Mouse (Mus musculus): Measurements from ENCODE around the gene Fam71f1.

The Fam71f1 gene

DNA sequence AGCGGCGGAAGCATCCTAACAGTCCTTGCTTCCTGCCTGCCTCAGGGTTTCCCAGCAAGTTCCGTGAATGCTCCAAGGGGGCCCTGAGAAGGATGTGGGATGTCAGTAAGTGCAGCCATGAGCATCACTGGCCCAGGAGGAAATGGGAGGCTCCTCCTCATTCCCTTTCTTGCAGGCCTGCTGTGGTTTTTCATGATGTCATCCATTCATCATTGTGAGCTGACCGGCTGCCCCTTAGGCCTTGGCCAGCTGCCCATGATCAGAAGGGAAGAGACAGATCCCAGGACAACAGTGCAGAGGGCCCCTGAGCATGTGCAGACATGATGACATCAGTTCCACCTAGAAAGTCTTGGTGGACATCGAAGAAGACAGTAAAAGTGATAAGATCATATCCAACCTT lies at the start of gene Fam71f1:
Gene Fam71f1, plus strand, starts transcription at position 262 of the 400 bp plus-strand sequence.
- DNase-seq (ENCODE audit: low spot score) = peak; percentile 22

DNA sequence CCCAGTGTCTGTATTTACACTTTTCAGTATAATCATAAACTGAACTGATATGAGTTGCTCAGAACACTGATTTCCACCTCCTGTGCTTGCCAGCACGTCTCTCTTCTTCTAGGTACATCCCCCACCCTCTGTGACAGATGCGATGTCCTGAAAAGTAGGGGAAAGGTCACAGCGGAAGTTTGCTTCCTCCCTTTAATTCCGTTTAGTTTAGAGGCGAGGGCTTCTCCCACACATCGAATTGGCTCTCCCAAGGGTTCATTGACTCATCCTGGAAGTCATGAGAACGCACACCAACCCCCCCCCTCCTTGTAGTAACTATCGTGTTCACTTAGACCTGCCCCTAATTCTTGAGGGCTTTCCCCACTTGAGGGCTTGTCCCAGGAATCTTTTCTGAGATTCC lies 48.0 kb upstream of the Fam71f1 start:
- peak; percentile 63 for DNase-seq (ENCODE audit: low spot score)

DNA sequence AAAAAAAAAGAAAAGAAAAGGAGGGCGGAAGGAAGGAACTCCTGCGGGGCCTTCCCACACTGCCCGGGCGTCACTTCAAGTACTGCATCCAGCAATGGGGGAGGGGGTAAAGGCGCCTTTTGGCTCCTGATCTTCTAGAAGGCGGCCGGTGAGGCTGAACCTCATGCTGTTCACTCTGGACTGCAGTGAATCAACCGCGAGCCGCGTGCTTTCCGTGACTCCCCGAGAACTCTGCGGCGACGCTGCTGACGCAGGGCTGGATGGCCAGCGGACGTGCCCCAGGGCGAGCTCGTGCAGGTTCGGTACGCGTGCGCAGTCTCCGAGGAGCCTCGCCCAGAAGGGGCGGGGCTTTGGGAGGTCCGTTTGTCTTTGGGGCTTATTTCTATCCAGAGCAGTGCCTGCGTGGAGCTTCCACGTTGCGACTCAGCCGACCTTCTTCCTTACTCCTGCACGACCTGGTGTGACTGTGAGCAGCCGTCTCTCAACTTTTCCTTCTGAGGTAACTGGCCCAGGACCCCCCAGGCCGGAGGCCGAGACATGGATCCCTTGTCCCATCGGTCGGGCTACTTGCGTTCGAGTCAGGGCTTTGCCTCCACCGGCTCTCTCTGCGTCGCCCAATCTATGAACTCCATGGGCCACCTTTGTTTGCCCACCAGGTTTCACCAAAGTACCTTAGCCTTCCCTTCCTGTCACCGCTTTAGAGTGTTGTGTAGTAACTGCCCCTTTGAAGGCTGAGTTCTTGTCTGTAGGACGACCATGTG lies 46.4 kb upstream of the Fam71f1 start, which contains the start of gene Hilpda:
Gene Hilpda, plus strand, starts transcription at position 177 of the 761 bp plus-strand sequence.
- DNase-seq (ENCODE audit: low spot score) = peak; percentile 95

DNA sequence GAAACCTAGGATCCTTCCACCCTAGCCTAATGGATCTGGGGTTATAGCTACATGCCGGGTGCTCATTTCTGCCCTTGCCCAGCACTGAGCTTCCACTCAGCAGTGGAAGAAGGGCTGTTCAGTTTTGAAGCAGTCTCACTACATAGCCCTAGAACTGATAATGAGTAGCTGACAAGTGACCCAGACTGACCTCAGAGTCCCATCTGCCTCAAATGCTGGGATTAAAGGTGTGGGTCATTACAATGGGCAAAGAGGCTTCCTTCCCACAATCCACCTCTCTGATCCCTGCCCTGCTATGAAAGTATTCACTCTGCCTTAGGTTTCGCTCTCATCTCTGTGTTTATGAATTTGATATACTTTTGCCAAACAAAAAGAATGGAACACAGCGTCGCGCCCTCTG lies 42.2 kb upstream of the Fam71f1 start:
- no peak for DNase-seq (ENCODE audit: low spot score)

DNA sequence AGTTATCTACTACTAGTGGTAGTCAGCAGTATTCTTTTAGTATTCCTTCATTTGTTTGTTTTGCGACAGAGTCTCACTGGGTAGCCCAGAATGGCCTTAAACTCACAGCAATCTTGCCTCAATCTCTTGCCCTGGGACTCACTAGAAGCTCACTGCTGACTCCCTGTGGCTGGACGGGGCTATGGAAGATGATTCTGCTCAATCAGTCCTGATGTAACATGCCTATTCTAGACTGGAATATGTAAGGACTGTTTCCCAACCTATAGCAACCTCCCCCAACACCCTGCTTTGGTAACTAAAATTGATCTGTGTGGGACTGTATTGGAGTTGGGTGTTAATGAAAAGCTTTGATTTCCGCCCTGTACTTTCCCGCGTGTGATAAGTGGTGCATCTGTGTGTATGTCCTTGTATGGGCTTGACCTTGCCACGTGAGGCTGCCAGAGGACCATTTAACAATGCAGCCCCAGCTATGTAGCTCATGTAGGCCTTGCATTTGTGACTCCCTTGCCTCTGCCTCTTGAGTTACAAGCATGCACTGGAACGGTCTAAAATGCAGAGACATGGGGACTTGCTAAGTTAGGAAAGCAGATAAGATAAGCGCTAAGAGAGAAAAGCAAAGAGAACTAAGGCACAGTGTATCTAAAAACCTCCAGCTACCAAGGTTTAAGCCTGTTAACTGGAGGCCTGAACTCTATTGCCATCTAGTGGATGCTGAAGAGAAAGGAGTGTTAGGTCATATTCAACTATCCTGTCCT lies 40.2 kb upstream of the Fam71f1 start:
- DNase-seq (ENCODE audit: low spot score) = peak; percentile 61

DNA sequence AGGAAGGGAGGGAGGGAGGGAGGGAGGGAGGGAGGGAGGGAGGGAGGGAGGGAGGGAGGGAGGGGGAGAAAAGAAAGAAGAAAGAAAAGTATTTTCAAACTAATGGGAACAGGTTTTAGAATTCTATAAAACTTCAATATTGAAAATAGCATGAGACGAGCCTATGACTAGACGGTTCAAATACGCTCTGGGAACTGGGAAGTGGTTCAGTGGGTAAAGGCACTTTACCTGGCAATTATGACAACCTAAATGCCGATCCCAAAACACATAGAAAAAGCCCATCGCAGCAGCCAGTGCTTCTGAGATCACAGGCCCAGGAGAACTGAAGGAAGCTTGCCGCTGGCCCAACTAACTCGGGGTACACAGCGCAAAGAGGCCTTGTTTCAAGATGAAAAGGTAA lies 39.6 kb upstream of the Fam71f1 start, which contains the start of gene Fam71f2:
Gene Fam71f2, plus strand, starts transcription at position 301 of the 400 bp plus-strand sequence.
- DNase-seq (ENCODE audit: low spot score) = no peak

DNA sequence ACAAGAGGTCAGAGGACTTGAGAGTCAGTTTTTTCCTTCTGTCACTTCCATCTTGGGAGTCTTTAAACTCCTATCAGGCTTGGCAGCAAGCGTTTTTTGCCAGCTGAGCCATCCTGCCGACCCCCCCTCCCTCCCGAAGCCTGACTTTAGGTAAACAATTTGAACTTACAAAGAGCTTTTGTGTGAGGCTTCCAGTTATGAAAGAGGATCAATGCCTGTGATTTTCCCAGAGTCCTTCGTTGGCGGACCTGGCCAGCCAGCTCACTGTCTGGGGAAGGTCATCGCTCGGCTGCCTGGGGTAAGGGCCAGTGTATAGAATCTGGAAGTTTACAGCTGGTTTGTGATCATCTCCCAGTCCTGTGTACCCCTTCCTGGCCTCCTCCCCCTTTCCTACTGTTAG lies 38.3 kb upstream of the Fam71f1 start:
- DNase-seq (ENCODE audit: low spot score) = no peak

DNA sequence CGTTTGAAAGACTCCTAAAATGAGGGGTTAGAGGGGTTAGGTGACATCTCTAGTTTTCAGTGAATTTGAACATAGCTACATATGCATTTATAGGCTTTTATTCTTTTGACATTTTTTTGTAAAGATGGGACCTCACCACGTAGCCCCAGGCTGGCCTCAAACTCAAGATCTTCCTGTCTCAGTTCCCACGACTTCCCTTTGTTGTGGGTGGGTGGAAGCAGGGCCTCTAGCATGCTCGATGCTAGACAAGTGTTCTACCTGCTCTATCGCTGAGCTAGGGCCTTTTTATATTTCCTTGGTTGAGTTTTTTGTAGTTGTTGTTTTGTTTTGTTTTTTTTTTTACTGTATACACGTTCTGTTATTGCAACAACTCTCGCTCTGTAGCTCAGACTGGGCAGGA lies 32.1 kb upstream of the Fam71f1 start:
- DNase-seq (ENCODE audit: low spot score) = no peak

DNA sequence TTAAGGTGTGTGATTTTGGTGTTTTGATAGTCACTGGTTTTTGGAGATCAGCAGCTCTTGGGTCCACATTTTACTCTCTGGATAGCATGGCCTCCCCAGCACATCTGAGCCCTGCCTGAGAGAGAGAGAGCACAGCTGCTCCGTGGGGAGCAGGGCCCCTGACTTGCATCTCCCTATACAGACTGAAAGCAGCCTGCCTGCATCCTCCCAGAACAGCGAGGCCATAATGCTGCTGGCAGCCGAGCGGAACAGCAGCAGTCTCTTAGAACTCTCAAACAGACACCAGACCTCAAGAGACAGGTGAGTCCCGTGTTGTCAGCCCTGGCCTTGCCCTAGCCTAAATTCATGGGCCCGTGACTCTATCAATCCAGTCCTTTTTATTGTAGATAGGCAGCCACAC lies 31.5 kb upstream of the Fam71f1 start:
- no peak for DNase-seq (ENCODE audit: low spot score)

DNA sequence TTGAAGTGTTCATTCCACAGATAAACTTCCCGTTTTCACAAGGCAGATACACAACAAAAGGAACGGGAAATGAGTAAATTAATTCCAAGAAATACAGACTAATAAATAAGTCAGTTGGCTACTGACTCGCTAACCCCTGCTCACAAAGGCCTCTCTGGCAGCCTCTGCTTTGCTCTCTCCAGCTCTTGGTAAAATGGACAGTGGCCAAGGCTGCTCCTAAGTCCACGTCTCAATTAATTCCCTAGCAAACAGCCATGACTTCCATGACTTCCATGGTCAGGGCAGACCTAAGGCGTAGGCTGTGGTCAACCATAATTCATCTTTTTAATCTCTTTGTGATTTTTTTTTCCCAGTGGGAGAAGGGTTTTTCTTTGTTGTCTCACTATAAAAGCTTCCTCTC lies 31.0 kb upstream of the Fam71f1 start:
- DNase-seq (ENCODE audit: low spot score) = no peak

DNA sequence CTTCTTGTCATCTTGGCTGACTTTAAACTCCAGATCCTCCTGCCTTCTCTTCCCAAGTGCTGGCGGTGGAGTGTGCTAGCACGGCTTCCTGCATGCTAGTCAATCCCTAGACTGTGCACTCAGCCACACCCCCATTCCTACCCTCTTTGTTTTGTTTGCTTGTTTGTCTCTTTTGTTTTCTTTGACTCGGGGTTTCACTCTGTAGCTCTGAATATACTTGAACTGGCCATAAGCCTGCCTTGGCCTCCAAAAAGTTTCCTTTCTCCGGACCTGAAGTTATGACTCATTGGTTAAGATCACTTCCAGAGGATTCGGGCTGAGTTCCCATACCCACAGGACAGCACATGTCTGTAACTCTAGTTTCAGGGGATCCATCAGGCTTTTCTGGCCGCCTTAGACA lies 30.3 kb upstream of the Fam71f1 start:
- no peak for DNase-seq (ENCODE audit: low spot score)

DNA sequence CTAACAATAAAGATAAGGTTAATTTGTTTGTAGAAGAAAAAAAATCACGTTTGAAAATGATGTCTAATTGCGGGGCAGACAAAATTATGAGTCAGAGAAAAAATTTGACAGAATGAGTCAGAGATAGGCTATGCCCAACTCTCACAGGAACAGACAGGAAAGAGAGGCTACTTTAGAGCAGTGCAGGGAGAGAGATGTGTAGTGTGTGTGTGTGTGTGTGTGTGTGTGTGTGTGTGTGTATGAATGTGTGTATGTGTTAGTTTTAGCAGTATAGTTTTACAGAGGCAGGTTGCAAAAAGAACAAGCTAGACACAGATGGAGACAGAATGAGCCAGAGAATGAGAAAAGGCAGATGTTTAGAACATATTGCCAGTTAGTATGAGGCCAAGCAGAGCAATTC lies 19.8 kb upstream of the Fam71f1 start:
- no peak for DNase-seq (ENCODE audit: low spot score)

DNA sequence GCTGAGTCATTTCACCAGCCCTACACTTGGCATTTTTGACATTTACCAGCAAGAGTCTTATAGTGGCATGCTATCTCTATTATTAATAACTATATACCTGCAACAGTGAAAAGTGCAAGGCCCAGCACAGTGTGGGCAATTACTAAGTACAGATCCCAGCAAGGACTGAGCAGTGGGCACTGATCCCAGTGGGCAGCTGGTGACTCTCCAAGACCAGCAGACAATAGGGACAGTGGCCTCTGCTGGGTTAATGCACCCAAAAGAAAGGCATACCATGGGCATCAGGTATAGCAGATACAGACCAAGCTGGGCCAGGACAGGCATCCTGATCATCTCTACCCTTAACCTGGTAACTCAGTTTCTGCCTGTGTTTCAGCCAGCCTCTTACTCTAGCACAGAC lies 15.7 kb upstream of the Fam71f1 start:
- no peak for DNase-seq (ENCODE audit: low spot score)

DNA sequence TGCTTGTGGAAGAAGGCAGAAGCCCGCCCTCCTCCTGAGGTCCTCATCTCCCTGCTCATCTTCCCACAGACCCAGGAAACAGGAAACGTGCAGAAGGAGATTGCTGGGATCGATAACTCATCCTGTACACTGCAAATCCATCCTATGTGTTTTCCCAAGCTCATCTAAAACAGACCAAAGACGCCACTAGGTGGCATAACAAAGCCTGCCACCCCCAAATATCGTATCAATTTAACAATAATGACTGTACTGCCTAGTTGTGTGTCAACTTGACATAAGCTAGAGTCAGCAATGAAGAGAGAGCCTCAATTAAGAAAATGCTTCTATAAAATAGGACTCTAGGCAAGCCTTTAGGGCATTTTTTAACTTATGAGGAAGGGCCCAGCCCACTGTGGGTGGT lies 15.2 kb upstream of the Fam71f1 start:
- no peak for DNase-seq (ENCODE audit: low spot score)

DNA sequence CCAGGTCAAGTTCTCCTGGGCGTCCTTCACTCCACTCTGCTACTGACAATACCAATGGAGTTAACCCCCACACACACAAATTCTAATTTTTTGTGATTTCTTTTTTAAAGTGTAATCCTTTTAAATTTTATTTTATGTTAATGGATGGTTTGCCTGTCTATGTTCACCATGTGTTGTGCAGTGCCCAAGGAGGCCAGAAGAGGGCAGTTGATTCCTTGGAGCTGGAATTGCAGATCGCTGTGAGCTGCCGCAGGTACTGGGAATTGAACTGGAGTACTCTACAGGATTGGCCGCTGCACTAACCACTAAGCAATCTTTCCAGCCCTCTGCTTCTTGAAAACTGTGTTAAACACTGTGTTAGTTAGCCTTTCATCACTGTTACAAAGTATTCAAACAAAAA lies 13.5 kb upstream of the Fam71f1 start:
- no peak for DNase-seq (ENCODE audit: low spot score)

DNA sequence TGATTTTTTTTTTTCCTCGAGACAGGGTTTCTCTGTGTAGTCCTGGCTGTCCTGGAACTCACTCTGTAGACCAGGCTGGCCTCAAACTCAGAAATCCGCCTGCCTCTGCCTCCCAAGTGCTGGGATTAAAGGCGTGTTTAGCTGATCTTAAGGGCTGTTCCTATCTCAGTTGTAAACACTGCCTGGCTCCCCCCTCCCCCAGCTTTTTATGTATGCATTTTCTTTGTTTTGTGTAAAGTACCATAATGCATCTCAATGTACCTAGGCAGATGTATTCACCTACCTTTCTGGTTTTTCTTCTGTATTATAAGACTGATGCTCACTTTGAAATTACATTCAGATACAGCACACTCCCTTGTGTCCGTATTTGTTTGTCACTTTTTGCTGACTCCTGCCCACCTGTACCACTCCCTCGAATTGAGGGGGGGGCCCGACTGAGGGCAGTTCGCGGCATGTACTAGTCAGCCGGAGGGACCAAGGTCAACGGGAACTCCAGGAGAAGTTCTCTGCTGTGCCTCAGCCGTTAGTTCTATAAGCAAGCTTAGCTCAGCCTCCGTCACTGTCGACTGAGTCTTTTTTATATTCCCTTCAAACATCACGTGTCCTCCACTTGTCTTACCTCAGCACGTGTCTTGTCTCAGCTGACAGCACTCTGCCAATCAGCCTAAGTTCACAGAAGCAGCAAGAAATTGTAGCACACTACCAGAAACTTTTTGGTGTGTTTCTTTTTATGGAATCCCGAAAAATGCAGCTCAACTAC lies 9.9 kb upstream of the Fam71f1 start:
- DNase-seq (ENCODE audit: low spot score) = no peak

DNA sequence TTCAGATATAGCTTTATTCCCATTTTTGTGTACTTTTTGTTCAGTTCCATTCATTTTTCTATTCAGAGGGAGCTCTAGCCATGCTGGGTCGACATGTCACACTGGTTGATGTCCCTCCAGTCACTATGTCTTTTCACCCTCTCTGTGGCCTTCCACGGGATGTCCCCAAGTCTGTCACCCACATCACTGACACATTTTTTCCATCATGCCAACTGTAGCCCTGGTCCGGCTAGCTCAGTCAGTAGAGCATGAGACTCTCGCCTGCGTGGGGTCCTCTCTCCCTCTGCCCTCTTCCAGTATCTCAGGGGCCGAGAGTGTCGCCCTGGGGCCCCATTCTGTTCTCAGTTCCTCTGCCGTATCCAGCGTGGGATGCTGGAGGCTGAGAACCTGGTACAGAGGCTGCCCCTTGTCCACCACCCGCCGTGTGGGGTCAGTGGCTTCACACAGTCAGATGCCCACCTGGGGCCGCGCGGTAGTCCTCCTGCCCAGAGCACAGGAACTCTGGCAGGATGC lies 5.2 kb upstream of the Fam71f1 start:
- DNase-seq (ENCODE audit: low spot score) = no peak

DNA sequence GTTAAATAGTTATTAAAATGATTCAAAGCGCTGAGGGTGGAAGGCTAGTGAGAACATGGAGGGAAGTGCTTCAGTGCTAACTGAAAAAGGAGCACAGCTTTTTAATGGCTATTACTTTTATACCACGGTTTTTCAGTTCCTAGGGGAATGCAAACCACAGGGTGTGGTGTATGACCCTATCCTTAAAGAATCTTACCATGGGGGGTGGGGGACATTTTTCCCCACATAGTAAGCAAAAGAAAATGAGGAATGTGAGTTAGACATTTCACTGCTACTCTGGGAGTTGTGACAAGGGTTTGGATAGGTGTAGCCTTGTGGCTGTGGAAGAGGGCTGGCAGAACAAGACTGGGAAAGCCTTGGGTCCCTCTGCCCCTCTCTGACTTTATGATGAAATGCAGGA lies 1.7 kb upstream of the Fam71f1 start:
- no peak for DNase-seq (ENCODE audit: low spot score)

DNA sequence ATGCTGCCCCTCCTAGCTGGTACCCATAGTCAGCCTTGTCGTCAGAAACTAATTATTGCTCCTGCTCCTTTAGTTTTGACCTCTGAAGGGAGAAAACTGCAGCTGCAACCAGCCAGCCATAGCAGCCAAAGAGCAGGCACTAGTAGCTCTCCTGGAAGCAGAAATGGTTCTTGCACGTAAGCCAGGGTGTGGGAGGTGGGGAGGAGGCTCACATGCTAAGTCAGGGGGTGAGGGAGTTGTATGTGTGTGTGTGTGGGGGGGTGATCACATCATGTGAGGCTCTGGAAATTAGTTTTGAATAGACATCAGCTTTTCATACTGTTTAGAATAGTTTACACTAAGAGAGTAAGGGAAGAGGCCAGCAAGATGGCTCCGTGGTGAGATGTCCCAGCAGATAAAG lies 999 bp upstream of the Fam71f1 start:
- DNase-seq (ENCODE audit: low spot score) = no peak

DNA sequence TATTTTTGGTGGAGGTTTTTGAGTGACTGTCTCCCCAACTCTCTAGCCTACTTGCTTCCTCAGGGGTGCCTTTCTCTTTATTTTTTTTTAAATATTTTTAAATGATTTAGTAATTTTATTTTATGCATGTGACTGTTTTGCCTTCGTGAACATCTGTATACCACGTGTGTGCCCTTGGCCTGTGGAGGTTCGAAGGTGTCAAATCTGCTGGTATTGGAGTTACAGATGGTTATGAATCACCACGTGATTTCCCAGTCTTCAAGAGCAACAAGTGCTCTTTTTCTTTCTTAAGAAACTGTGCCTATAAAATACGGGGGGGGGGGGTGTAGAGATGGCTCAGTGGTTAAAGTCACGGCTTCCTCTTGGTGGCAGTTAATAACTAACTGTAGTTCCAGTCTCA lies 2.6 kb downstream of the Fam71f1 start:
- DNase-seq (ENCODE audit: low spot score) = no peak

DNA sequence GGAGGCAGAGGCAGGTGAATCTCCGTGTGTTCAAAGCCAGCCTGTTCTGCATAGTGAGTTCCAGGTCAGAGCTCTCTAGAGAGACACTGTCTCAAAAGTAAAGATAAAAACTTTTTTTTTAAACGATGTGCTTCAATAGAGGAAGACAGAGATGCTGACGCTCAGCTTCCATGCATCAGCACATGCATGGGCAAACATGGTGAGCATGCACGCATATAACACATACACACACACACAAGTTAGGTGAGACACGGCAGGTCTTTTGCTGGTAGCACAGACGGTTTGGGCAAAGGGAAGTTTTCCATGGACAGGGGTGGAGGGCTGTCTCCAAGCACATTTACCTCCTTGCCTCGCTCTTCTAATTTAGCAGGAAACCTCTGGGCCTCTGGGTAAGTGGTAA lies 3.2 kb downstream of the Fam71f1 start:
- DNase-seq (ENCODE audit: low spot score) = no peak

DNA sequence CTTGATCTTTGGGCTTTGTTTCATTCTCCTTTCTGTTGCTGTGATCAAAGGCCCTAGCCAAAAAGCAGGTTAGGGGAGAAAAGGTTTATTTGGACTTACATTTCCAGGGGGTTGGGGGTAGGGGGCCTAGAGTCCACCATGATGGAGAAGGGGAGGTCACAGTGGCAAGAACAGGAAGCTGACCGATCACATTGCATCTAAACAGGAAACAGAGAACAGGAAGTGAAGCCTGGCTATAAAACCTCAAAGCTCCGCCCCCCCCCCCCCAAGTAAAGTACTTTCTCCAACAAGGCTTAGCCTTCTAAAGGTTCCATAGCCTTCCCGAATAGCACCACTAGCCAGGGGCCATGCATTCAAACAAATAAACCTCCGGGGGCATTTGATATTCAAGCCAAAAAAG lies 3.8 kb downstream of the Fam71f1 start:
- DNase-seq (ENCODE audit: low spot score) = no peak

DNA sequence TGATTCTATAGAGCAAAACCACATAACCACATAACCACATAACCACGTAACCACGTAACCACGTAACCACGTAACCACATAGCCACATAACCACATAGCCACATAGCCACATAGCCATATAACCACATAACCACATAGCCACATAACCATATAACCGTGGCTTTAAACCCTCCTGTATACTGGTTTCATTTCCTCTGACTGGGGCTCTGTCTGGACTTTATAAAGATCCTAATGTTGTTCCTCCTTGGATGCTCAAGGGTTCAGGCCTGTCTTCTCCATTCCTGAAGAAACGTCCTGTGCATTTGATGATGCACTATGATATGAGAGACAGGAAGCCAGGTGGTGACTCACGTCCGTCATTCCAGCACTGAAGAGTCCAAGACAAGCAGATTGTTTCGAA lies 8.0 kb downstream of the Fam71f1 start:
- no peak for DNase-seq (ENCODE audit: low spot score)

All from yolk sac, embryonic 10.5 days (tissue).